ENCODE assay signal across 1 mouse cellular context in genomic region chr12:86946862-86947574, GRCm38 (mm10).
TF ChIP-seq lines count a peak whose summit lies in the region.

Gene Cipc, plus strand, starts transcription at chr12:86947043.

TF ChIP-seq in MEL, 35 proteins besides CTCF, POLR2A, EP300 and RAD21 (continued from another document):
- TF ChIP-seq ZMIZ1 (IDR thresholded peaks at IDR 0.05; ENCODE audit: low read depth, low read length) (peak; percentile 47), ETS1 (IDR thresholded peaks at IDR 0.05; ENCODE audit: low read depth, low read length) (peak; percentile 73), TBP (IDR thresholded peaks at IDR 0.05; ENCODE audit: low read depth, low read length) (peak; percentile 79), MAX (IDR thresholded peaks at IDR 0.05; ENCODE audit: low read length) (peak; percentile 98), KAT2A (conservative IDR thresholded peaks at IDR 0.05; ENCODE audit: low read depth, low read length) (peak; percentile 68; the same call in 1 of the 2 replicates)
TF ChIP-seq in MEL: peak in this region for 21.
